29 mouse cellular contexts compared by ENCODE assay signal in the genomic region with DNA sequence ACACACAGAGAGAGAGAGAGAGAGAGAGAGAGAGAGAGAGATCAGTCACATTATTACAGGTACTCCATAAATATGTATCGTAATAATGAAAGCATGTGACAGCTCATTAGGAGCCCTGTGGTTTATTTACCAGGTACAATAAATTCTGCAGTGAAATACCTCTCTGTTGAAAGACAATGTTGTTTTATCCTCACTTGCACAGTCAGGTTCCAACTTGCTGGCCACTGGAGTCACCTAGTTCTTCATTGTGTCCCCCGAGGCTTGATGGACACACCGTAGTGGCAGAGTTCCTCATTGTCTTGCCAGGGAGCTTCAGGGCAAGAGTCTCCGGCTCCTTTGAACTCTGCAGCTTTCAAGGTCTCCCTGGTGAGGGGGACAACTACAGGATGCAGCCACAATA.
"Had no signal": no experiment of that assay in that cellular context is flagged by ENCODE, and none has a peak within 500 bp of the region (broad histone marks: within the 10 kb centered on the region; RNA-seq: fewer than 3 reads in every experiment).

No protein-coding gene starts in this region.

- ATAC-seq: forebrain, embryonic 13.5 days; forebrain, embryonic 14.5 days; forebrain, embryonic 15.5 days; forebrain, embryonic 16.5 days; forebrain, postnatal 0 days had no signal

- H3K9ac ChIP-seq: embryonic facial prominence, embryonic 12.5 days; embryonic facial prominence, embryonic 13.5 days; embryonic facial prominence, embryonic 15.5 days; forebrain, embryonic 12.5 days; forebrain, embryonic 13.5 days; forebrain, embryonic 15.5 days; forebrain, postnatal 0 days had no signal

- DNase-seq: cerebellum, adult 2 months; cerebellum, adult 8-10 months; cerebellum, adult 9-10 months; cerebellum, adult 9-11 months; cerebellum, postnatal 10 days; cerebellum, postnatal 14 days; cerebellum, postnatal 25 days; cerebellum, postnatal 36 days; embryo, embryonic 11 days; forebrain, postnatal 0 days; gastrocnemius, adult 2 months; gastrocnemius, postnatal 10 days; gastrocnemius, postnatal 14 days; gastrocnemius, postnatal 25 days; gastrocnemius, postnatal 36 days; heart, adult 11 months; heart, adult 18-20 months; heart, adult 2 months had no signal

- H3K27ac ChIP-seq: embryonic facial prominence, embryonic 10.5 days; embryonic facial prominence, embryonic 12.5 days; embryonic facial prominence, embryonic 13.5 days; embryonic facial prominence, embryonic 15.5 days; forebrain, embryonic 10.5 days; forebrain, embryonic 12.5 days; forebrain, embryonic 13.5 days; forebrain, embryonic 15.5 days; gastrocnemius, adult 2 months; heart, adult 2 months had no signal

- H3K4me3 ChIP-seq: embryonic facial prominence, embryonic 10.5 days; embryonic facial prominence, embryonic 12.5 days; embryonic facial prominence, embryonic 13.5 days; embryonic facial prominence, embryonic 15.5 days; erythroblast, embryonic 14.5 days; forebrain, embryonic 10.5 days; forebrain, embryonic 12.5 days; forebrain, embryonic 13.5 days; forebrain, embryonic 15.5 days; gastrocnemius, adult 2 months; heart, adult 2 months had no signal

- H3K9me3 ChIP-seq: embryonic facial prominence, embryonic 10.5 days; embryonic facial prominence, embryonic 12.5 days; embryonic facial prominence, embryonic 13.5 days; embryonic facial prominence, embryonic 15.5 days; forebrain, embryonic 10.5 days; forebrain, embryonic 12.5 days; forebrain, embryonic 15.5 days had no signal

- H3K36me3 ChIP-seq: embryonic facial prominence, embryonic 10.5 days; embryonic facial prominence, embryonic 12.5 days; embryonic facial prominence, embryonic 13.5 days; embryonic facial prominence, embryonic 15.5 days; forebrain, embryonic 10.5 days; forebrain, embryonic 12.5 days; forebrain, embryonic 15.5 days had no signal

- H3K27me3 ChIP-seq: embryonic facial prominence, embryonic 12.5 days; forebrain, embryonic 15.5 days had no signal

- H3K4me2 ChIP-seq: embryonic facial prominence, embryonic 12.5 days; embryonic facial prominence, embryonic 13.5 days; embryonic facial prominence, embryonic 15.5 days; forebrain, embryonic 12.5 days; forebrain, embryonic 13.5 days; forebrain, embryonic 15.5 days had no signal
